Comparison of ENCODE assay signal across 8 mouse cellular contexts in genomic region chr11:102184646-102185495, GRCm38 (mm10). TPM values are rescaled to one million over a fixed set of nuclear protein-coding genes. Genes with fewer than 3 reads are reported as not detected.
DNase-seq lines count a peak whose midpoint lies in the region; ATAC-seq and TF ChIP-seq lines count a peak whose summit lies in the region.

Gene Lsm12 (minus strand): TSS chr11:102185296.

- peak; percentile 86 for ATAC-seq in CD4-positive, CD25-positive, alpha-beta regulatory T cell, adult 4 months
- ATAC-seq in heart, embryonic 15.5 days (replicated peaks; ENCODE audit: insufficient number of reproducible peaks, insufficient read depth, low FRiP score, low read depth): peak; percentile 89
- ATAC-seq in liver, embryonic 14.5 days (ENCODE audit: insufficient read depth): peak; percentile 86
- ATAC-seq in neural tube, embryonic 11.5 days (ENCODE audit: insufficient read depth, low FRiP score, low TSS enrichment): peak; percentile 87
- peak; percentile 87 for ATAC-seq in stomach, postnatal 0 days (ENCODE audit: low FRiP score, low TSS enrichment)

- under 1% methylated on average over 70 of the region's 70 CpGs for WGBS in forebrain, embryonic 10.5 days
- under 1% methylated on average over 70 of the region's 70 CpGs for WGBS in heart, embryonic 15.5 days
- WGBS in liver, embryonic 14.5 days (ENCODE audit: insufficient replicate concordance): under 1% methylated on average over 70 of the region's 70 CpGs
- under 1% methylated on average over 70 of the region's 70 CpGs for WGBS in neural tube, embryonic 11.5 days
- under 1% methylated on average over 70 of the region's 70 CpGs for WGBS in stomach, postnatal 0 days

- peak within 1 kb of the TSS; percentile 90 for H3K9ac ChIP-seq in heart, embryonic 15.5 days
- peak within 1 kb of the TSS; percentile 93 for H3K9ac ChIP-seq in liver, embryonic 14.5 days (replicated peaks)
- H3K9ac ChIP-seq in neural tube, embryonic 11.5 days (ENCODE audit: low read length): peak within 1 kb of the TSS; percentile 77
- peak within 1 kb of the TSS; percentile 95 for H3K9ac ChIP-seq in stomach, postnatal 0 days (ENCODE audit: low read length)

- no peak for TF ChIP-seq EP300 in liver, embryonic 14.5 days (IDR thresholded peaks at IDR 0.05; ENCODE audit: low read depth)
- TF ChIP-seq EP300 in stomach, postnatal 0 days (optimal IDR thresholded peaks at IDR 0.05): no peak

- TF ChIP-seq CTCF in liver, embryonic 14.5 days (IDR thresholded peaks at IDR 0.05; ENCODE audit: low read depth): no peak
- TF ChIP-seq CTCF in stomach, postnatal 0 days (IDR thresholded peaks at IDR 0.05; ENCODE audit: low read depth): no peak

- peaks cover 35% of the 10 kb centered on the region for H3K36me3 ChIP-seq in forebrain, embryonic 10.5 days (replicated peaks)
- H3K36me3 ChIP-seq in heart, embryonic 15.5 days: peaks cover 18% of the 10 kb centered on the region; the same call in 1 of the 2 replicates
- H3K36me3 ChIP-seq in liver, embryonic 14.5 days (replicated peaks; ENCODE audit: control insufficient read depth, insufficient read depth, low read depth): peaks cover 23% of the 10 kb centered on the region
- H3K36me3 ChIP-seq in neural tube, embryonic 11.5 days (ENCODE audit: control insufficient read depth, insufficient read depth, low read length): peaks cover 2% of the 10 kb centered on the region; the same call in 1 of the 2 replicates
- H3K36me3 ChIP-seq in stomach, postnatal 0 days (ENCODE audit: control insufficient read depth, insufficient read depth, low read length): no peaks in the 10 kb centered on the region; the same call in 1 of the 2 replicates

- peaks cover 35% of the 10 kb centered on the region for H3K4me1 ChIP-seq in forebrain, embryonic 10.5 days
- H3K4me1 ChIP-seq in heart, embryonic 15.5 days (replicated peaks): peaks cover 16% of the 10 kb centered on the region
- peaks cover 10 to 13% of the 10 kb centered on the region in 2 experiments; a peak in 3 of 4 replicates for H3K4me1 ChIP-seq in liver, embryonic 14.5 days (replicated peaks; ENCODE audit: control insufficient read depth in 2 of 2, insufficient read depth in 2 of 2, low read length in 1 of 2)
- peaks cover 12% of the 10 kb centered on the region; the same call in 1 of the 2 replicates for H3K4me1 ChIP-seq in neural tube, embryonic 11.5 days (ENCODE audit: control insufficient read depth, insufficient read depth, low read length)
- 0 out of 2 replicates have a peak, but pooled peaks cover 3% of the 10 kb centered on the region for H3K4me1 ChIP-seq in stomach, postnatal 0 days (replicated peaks; ENCODE audit: control insufficient read depth, insufficient read depth)

- peak within 1 kb of the TSS; percentile 88 for H3K4me3 ChIP-seq in forebrain, embryonic 10.5 days
- peak within 1 kb of the TSS; percentile 87 for H3K4me3 ChIP-seq in heart, embryonic 15.5 days
- peak within 1 kb of the TSS; percentile 92 to 93 for H3K4me3 ChIP-seq in liver, embryonic 14.5 days (ENCODE audit: insufficient read depth in 1 of 2, low read depth in 2 of 2, low read length in 2 of 2)
- H3K4me3 ChIP-seq in neural tube, embryonic 11.5 days (ENCODE audit: low read depth, low read length): peak within 1 kb of the TSS; percentile 73
- peak within 1 kb of the TSS; percentile 88 for H3K4me3 ChIP-seq in stomach, postnatal 0 days (ENCODE audit: low read depth, low read length)

- no peaks in the 10 kb centered on the region for H3K27me3 ChIP-seq in forebrain, embryonic 10.5 days (ENCODE audit: poor library complexity, severe bottlenecking)
- H3K27me3 ChIP-seq in heart, embryonic 15.5 days: no peaks in the 10 kb centered on the region
- H3K27me3 ChIP-seq in liver, embryonic 14.5 days (ENCODE audit: control insufficient read depth, insufficient read depth, low read length): no peaks in the 10 kb centered on the region
- H3K27me3 ChIP-seq in neural tube, embryonic 11.5 days (ENCODE audit: control insufficient read depth, insufficient read depth, low read length): no peaks in the 10 kb centered on the region
- no peaks in the 10 kb centered on the region for H3K27me3 ChIP-seq in stomach, postnatal 0 days (ENCODE audit: control insufficient read depth, insufficient read depth, low read length)

- peak; percentile 92 for DNase-seq in c-Kit-negative CD71-positive TER-119-positive erythroid progenitor cells, embryonic 14.5 days (ENCODE audit: low read depth, low spot score)
- DNase-seq in forebrain, embryonic 10.5 days (ENCODE audit: extremely low spot score, low spot score): peak; percentile 90
- DNase-seq in kidney, postnatal 25 days: peak; percentile 96
- DNase-seq in liver, embryonic 14.5 days (ENCODE audit: low read depth in 3 of 3, low spot score in 3 of 3): peak; percentile 86 to 88 (median 87)
- DNase-seq in neural tube, embryonic 11.5 days (ENCODE audit: low spot score): peak; percentile 98
- DNase-seq in stomach, postnatal 0 days (ENCODE audit: low spot score): peak; percentile 97

- no peaks in the 10 kb centered on the region for H3K9me3 ChIP-seq in forebrain, embryonic 10.5 days
- H3K9me3 ChIP-seq in heart, embryonic 15.5 days (replicated peaks): no peaks in the 10 kb centered on the region
- H3K9me3 ChIP-seq in liver, embryonic 14.5 days (ENCODE audit: control insufficient read depth, low read length): no peaks in the 10 kb centered on the region
- H3K9me3 ChIP-seq in neural tube, embryonic 11.5 days (ENCODE audit: control insufficient read depth, low read length): no peaks in the 10 kb centered on the region
- H3K9me3 ChIP-seq in stomach, postnatal 0 days (ENCODE audit: control insufficient read depth, low read length): no peaks in the 10 kb centered on the region

- H3K27ac ChIP-seq in forebrain, embryonic 10.5 days: peak within 1 kb of the TSS; percentile 98
- H3K27ac ChIP-seq in heart, embryonic 15.5 days: peak within 1 kb of the TSS; percentile 96
- peak within 1 kb of the TSS; percentile 60 for H3K27ac ChIP-seq in liver, embryonic 14.5 days
- peak within 1 kb of the TSS; percentile 75 for H3K27ac ChIP-seq in neural tube, embryonic 11.5 days (ENCODE audit: low read depth, low read length)
- peak within 1 kb of the TSS; percentile 93 for H3K27ac ChIP-seq in stomach, postnatal 0 days (replicated peaks)

- H3K4me2 ChIP-seq in heart, embryonic 15.5 days: peak within 1 kb of the TSS; percentile 72
- peak within 1 kb of the TSS; percentile 80 for H3K4me2 ChIP-seq in liver, embryonic 14.5 days (ENCODE audit: low read depth)
- H3K4me2 ChIP-seq in neural tube, embryonic 11.5 days (ENCODE audit: low read depth): peak within 1 kb of the TSS; percentile 75
- H3K4me2 ChIP-seq in stomach, postnatal 0 days (replicated peaks; ENCODE audit: low read depth): peak within 1 kb of the TSS; percentile 88

RNA-seq across cellular contexts. Expression of gene Lsm12, which starts in this region (rescaled TPM):
- polyA plus RNA-seq in CD4-positive, CD25-positive, alpha-beta regulatory T cell, adult 4 months (2017; shearing (Covaris generic)): 10 to 100 TPM; 33.4 to 69.4 TPM
- 137 and 141 TPM in 2 replicates for polyA plus RNA-seq in forebrain, embryonic 10.5 days (2016; fragmentation: Nextera tagmentation; extraction: Ambion mirVana)
- 74.6 and 83.4 TPM in 2 replicates for polyA plus RNA-seq in heart, embryonic 15.5 days (2015; fragmentation: Nextera tagmentation; extraction: Ambion mirVana)
- polyA plus RNA-seq in liver, embryonic 14.5 days (2012; rRNA removed): 10.4 and 15.4 TPM in 2 replicates
- polyA plus RNA-seq in liver, embryonic 14.5 days (2014; fragmentation: Nextera tagmentation; extraction: Ambion mirVana): 51.4 and 56.2 TPM in 2 replicates
- 74.2 and 81.9 TPM in 2 replicates for polyA plus RNA-seq in neural tube, embryonic 11.5 days (2014; fragmentation: Nextera tagmentation; extraction: Ambion mirVana)
- 70.0 and 99.4 TPM in 2 replicates for polyA plus RNA-seq in stomach, postnatal 0 days (2015; fragmentation: Nextera tagmentation; extraction: Ambion mirVana)

Comparison
In these comparisons a context has a peak if more than half of its experiments do, and no peak if none do; other contexts are left out.
1. Peak in every context shown above with its lines: DNase-seq, ATAC-seq, H3K4me3 ChIP-seq and H3K27ac ChIP-seq.